Mouse (Mus musculus): ENCODE measurements at regions not wholly inside any gene's neighbourhood (a gene's known extent, or its start where the extent isn't known, plus 50 kb on each side); places are given as distances from the start of the nearest gene placed in this dataset.

DNA sequence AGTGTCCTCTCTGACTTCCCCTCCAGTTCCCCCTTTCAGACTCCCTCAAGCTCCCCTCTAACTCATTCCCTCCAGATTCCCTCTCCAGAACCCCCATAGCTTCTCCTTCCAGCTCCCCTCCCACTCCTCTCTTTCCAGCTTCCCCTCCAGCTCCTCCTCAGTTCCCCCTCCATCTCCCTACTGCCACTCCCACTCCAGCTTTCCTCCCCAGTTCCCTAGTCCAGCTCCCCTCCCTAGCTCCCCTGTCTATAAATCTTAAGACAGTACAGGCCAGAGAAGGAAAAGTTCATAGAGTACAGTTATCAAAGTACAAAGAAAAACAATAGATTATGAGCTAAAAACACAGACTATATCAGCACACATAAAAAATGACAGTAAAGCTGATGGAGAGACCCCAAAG, 173.6 kb upstream of the Dcbld2 start:
- H3K27me3 ChIP-seq (replicated peaks; ENCODE audit: low read depth, poor library complexity, severe bottlenecking), result no peaks in the 10 kb centered on the region
- no peak overlapping the region for H3K27ac ChIP-seq (replicated peaks)
- no peak for DNase-seq (ENCODE audit: low spot score)
- H3K4me3 ChIP-seq, result no peak overlapping the region
- no peaks in the 10 kb centered on the region for H3K9me3 ChIP-seq
- H3K4me1 ChIP-seq, result no peaks in the 10 kb centered on the region
- H3K36me3 ChIP-seq (replicated peaks), result no peaks in the 10 kb centered on the region

DNA sequence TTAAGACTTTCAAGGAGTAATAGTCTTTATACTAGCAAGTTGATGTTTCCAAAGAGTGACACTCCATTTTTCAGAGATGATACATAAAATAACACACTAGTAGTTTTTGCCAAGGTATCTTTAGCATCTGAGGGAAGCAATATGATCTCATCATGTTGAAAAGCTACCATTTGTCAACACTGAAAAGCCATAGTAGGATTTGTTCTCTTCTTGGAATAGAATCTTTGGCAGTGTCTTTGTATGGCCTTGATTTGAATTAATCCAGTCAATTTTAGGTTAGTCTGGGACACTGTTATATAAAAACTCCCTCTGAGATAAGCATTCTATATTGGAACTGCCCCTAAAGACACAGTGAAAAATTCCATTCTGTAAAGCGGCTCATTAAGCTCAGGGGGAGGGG, 171.4 kb upstream of the Dcbld2 start:
- no peak overlapping the region for H3K4me3 ChIP-seq
- H3K36me3 ChIP-seq (replicated peaks), result no peaks in the 10 kb centered on the region
- H3K27me3 ChIP-seq (replicated peaks; ENCODE audit: low read depth, poor library complexity, severe bottlenecking), result no peaks in the 10 kb centered on the region
- H3K4me1 ChIP-seq, result no peaks in the 10 kb centered on the region
- no peak for DNase-seq (ENCODE audit: low spot score)
- H3K27ac ChIP-seq (replicated peaks), result no peak overlapping the region
- no peaks in the 10 kb centered on the region for H3K9me3 ChIP-seq
- WGBS, result 82% methylated on average over 1 of the region's 1 CpGs

DNA sequence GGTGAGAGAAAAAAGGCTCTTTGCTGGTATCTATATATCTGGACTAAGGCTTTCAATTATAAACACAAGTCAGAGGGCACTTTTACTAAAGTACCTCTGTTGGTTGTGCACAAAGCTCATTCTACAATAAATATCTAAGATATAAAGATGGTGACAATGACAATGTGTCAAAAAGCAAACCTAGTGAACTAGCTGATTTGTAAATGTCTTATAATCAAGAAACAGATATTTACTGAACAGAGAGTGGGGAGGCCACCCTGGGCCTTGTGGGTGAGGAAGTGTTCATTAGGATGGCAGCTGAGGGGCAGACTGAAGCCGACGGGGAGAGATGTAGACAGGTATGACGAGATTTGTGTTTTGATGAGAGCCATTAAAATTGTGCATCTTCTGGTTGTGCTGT, 132.0 kb upstream of the Dcbld2 start:
- Histone ChIP-seq H3K9me3 (no peaks in the 10 kb centered on the region), H3K4me3 (no peak overlapping the region), H3K27me3 (replicated peaks; ENCODE audit: low read depth, poor library complexity, severe bottlenecking) (no peaks in the 10 kb centered on the region), H3K36me3 (replicated peaks) (no peaks in the 10 kb centered on the region), H3K4me1 (no peaks in the 10 kb centered on the region), H3K27ac (replicated peaks) (no peak overlapping the region)
- WGBS, result 92% methylated on average over 3 of the region's 3 CpGs
- no peak for DNase-seq (ENCODE audit: low spot score)

DNA sequence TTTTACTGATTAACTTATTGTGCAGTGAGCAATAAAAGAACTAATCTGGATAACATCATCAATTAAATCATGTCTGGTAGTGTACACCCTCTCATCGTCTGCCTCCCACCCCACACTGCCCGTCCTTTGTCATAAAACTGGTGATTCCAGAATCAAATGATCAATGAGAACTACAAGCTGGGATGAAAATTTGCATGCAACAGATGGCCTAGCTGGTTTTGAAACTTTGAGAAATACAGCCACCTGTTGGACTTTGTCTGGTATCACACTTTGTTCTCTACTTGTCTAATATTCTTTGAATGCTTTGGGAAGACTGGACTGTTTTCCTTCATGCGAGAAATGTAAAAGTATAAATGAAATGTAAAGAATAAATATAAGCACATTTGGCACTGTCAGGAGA, 126.8 kb upstream of the Dcbld2 start:
- H3K4me3 ChIP-seq, result no peak overlapping the region
- no peaks in the 10 kb centered on the region for H3K9me3 ChIP-seq
- H3K27ac ChIP-seq (replicated peaks), result no peak overlapping the region
- whole genome bisulfite sequencing, result 65% methylated on average over 3 of the region's 3 CpGs
- no peaks in the 10 kb centered on the region for H3K4me1 ChIP-seq
- H3K36me3 ChIP-seq (replicated peaks), result no peaks in the 10 kb centered on the region
- DNase-seq (ENCODE audit: low spot score), result no peak
- H3K27me3 ChIP-seq (replicated peaks; ENCODE audit: low read depth, poor library complexity, severe bottlenecking), result no peaks in the 10 kb centered on the region

DNA sequence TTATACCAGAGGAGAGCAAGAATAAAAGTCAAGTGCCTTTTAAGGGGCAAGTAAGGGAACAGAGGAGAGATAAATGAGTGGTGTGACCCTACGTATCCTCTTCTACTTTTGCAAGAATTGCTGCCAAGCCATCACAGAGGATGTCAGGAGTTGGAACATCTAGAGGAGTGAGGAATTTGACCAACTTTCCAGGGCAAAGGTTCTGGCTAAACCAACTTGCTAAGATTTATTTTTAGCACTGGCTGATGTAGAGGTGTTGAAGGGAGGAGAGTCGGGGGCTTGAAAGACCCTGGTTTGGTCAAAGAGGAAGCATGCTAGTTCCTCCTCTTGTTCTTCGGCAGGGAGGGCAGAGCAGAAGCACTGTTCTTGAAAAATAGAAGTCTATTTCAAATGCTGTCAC, 113.8 kb upstream of the Dcbld2 start:
- DNase-seq (ENCODE audit: low spot score), result no peak
- 85% methylated on average over 3 of the region's 3 CpGs for WGBS
- H3K9me3 ChIP-seq, result no peaks in the 10 kb centered on the region
- H3K27ac ChIP-seq (replicated peaks), result no peak overlapping the region
- no peak overlapping the region for H3K4me3 ChIP-seq
- no peaks in the 10 kb centered on the region for H3K36me3 ChIP-seq (replicated peaks)
- no peaks in the 10 kb centered on the region for H3K4me1 ChIP-seq
- no peaks in the 10 kb centered on the region for H3K27me3 ChIP-seq (replicated peaks; ENCODE audit: low read depth, poor library complexity, severe bottlenecking)

DNA sequence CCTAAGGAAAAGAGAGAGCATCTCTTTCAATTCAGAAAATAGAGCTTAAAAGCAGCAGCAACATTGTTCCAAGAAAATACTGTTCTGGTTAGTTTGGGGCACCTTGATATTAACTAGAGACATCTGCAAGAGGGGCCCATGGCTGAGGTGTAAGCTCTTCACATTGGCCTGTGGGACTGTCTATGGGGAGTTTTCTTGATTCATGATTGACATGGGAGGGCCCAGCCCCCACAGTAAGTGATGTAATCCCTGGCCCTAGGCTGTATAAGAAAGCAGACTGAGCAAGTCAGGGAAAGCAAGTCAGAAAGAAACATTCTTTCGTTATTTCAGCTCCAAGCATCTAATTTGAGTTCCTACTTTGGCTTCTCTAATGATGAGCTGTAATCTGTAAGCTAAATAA, 113.1 kb upstream of the Dcbld2 start:
- WGBS, result 69% methylated on average over 1 of the region's 1 CpGs
- Histone ChIP-seq H3K4me1 (0 out of 2 replicates have a peak, but pooled peaks cover 3% of the 10 kb centered on the region), H3K27me3 (replicated peaks; ENCODE audit: low read depth, poor library complexity, severe bottlenecking) (no peaks in the 10 kb centered on the region), H3K27ac (replicated peaks) (no peak overlapping the region), H3K36me3 (replicated peaks) (no peaks in the 10 kb centered on the region), H3K9me3 (no peaks in the 10 kb centered on the region), H3K4me3 (no peak overlapping the region)
- DNase-seq (ENCODE audit: low spot score), result no peak

DNA sequence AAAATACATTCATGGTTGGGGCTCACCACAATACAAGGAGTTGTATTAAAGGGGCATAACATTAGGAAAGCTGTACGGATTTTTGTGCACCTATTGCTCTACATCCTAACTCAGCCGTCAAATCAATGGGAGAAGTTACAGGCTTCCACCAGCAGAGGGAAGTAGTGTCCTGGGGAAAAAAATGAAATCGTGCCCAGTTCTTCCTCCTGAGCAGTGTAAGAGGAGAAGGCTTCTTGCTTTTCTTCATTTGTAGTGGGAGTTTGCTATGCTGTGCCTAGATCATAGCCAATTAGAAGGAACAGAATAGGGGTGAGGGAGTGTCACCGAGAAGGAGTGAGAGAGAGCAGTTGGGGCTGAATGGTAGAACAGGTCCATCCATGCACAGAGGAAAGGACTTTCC, 108.7 kb upstream of the Dcbld2 start:
- peaks cover 11% of the 10 kb centered on the region for H3K4me1 ChIP-seq
- no peaks in the 10 kb centered on the region for H3K9me3 ChIP-seq
- H3K4me3 ChIP-seq, result no peak overlapping the region
- WGBS, result 19% methylated on average over 4 of the region's 4 CpGs
- no peaks in the 10 kb centered on the region for H3K36me3 ChIP-seq (replicated peaks)
- no peaks in the 10 kb centered on the region for H3K27me3 ChIP-seq (replicated peaks; ENCODE audit: low read depth, poor library complexity, severe bottlenecking)
- H3K27ac ChIP-seq (replicated peaks), result no peak overlapping the region
- peak; percentile 62 for DNase-seq (ENCODE audit: low spot score)

DNA sequence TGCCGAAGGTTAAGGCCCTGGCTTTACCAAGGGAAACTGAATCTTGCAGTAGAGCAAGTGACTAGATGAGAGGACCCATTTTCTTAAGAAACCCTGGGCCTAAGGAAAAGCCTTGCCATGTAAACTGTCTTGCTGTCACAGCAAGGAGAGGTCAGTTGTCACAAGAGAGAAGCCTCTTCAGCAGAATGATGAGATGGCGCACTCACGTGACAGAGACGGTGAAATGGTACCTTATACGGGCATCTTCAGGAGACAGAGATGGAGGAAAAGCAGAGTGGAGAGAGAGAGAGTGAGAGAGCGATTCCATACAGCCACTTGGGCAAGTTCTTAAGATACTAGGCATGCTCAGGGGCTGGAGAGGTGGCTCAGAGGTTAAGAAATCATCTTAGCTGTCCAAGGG, 108.1 kb upstream of the Dcbld2 start:
- H3K4me1 ChIP-seq, result peaks cover 11% of the 10 kb centered on the region
- H3K27ac ChIP-seq (replicated peaks), result no peak overlapping the region
- H3K9me3 ChIP-seq, result no peaks in the 10 kb centered on the region
- DNase-seq (ENCODE audit: low spot score), result no peak
- WGBS, result 93% methylated on average over 6 of the region's 6 CpGs
- no peaks in the 10 kb centered on the region for H3K36me3 ChIP-seq (replicated peaks)
- no peak overlapping the region for H3K4me3 ChIP-seq
- no peaks in the 10 kb centered on the region for H3K27me3 ChIP-seq (replicated peaks; ENCODE audit: low read depth, poor library complexity, severe bottlenecking)

DNA sequence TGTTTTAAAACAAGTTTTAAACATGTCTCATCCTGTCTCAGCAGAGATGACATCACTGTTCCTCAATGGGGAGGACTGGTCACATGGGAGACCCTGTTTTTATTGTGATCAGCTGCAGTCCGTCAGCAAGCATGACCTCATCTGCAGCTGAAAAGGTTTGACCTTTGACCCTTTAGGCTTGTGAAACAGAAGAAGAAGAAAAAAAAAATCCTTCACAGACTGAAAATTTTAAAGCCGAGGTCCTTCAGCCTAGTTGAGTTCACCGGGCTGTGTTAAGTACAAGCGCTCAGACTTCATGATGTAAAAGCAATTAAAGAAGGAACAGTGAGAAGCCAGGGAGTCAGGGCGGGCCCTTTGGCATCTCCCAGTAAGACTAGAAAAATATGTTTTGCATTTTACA, 104.7 kb upstream of the Dcbld2 start:
- Histone ChIP-seq H3K36me3 (replicated peaks) (no peaks in the 10 kb centered on the region), H3K27me3 (replicated peaks; ENCODE audit: low read depth, poor library complexity, severe bottlenecking) (no peaks in the 10 kb centered on the region), H3K4me3 (no peak overlapping the region), H3K27ac (replicated peaks) (no peak overlapping the region), H3K9me3 (no peaks in the 10 kb centered on the region), H3K4me1 (peaks cover 11% of the 10 kb centered on the region)
- peak; percentile 50 for DNase-seq (ENCODE audit: low spot score)
- 33% methylated on average over 5 of the region's 5 CpGs for WGBS

DNA sequence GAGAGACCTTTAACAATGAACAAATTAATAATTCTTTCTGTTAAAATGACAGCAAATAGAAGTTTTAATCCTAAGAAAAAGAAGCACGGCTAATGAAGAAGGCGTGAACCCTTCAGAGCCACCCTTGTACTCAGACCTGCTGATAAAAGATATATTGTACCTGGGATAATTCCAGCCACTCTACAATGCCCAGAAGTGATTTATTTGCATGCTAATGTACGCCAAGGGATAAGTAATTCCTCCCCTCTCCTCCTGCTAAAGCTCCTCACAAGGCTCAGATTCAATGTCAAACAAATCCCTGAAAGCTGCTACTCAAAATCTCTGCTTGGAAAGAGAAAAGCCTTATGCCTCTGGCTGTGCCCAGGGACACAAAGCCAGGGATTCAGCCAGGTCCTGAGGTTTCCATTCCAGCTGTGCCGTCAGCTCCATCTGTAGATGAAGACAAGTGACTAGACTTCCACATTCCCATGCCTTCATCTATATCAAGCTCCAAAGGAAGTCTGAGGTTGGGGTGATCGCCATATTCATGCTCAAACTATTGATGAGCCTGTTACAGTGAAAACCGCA, 91.3 kb upstream of the Dcbld2 start:
- Histone ChIP-seq H3K4me1 (no peaks in the 10 kb centered on the region), H3K4me3 (no peak overlapping the region), H3K27me3 (replicated peaks; ENCODE audit: low read depth, poor library complexity, severe bottlenecking) (no peaks in the 10 kb centered on the region), H3K27ac (replicated peaks) (no peak overlapping the region), H3K9me3 (no peaks in the 10 kb centered on the region), H3K36me3 (replicated peaks) (no peaks in the 10 kb centered on the region)
- WGBS, result 73% methylated on average over 6 of the region's 6 CpGs
- DNase-seq (ENCODE audit: low spot score), result no peak

DNA sequence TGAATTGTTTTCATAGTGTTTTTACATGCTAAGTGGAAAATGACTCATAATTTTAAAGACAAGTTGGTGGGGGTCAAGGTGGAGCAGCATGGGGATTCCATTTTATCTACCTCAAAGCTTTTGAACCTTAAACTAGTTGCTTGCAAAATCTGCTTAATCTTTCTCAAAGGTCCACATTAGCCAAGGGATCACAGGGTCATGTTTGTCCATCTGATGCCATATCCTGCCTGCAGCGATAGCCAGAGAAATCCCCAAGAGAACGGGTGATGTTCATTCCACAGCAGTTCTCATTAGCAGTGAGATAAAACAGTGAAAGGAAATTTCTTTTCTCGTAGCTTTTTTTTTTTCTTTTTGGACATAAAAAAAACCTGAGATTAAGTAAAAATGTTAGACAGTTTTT, 77.2 kb upstream of the Dcbld2 start:
- H3K9me3 ChIP-seq, result no peaks in the 10 kb centered on the region
- no peak overlapping the region for H3K27ac ChIP-seq (replicated peaks)
- H3K27me3 ChIP-seq (replicated peaks; ENCODE audit: low read depth, poor library complexity, severe bottlenecking), result no peaks in the 10 kb centered on the region
- DNase-seq (ENCODE audit: low spot score), result no peak
- H3K36me3 ChIP-seq (replicated peaks), result no peaks in the 10 kb centered on the region
- no peak overlapping the region for H3K4me3 ChIP-seq
- 53% methylated on average over 3 of the region's 3 CpGs for WGBS
- no peaks in the 10 kb centered on the region for H3K4me1 ChIP-seq

DNA sequence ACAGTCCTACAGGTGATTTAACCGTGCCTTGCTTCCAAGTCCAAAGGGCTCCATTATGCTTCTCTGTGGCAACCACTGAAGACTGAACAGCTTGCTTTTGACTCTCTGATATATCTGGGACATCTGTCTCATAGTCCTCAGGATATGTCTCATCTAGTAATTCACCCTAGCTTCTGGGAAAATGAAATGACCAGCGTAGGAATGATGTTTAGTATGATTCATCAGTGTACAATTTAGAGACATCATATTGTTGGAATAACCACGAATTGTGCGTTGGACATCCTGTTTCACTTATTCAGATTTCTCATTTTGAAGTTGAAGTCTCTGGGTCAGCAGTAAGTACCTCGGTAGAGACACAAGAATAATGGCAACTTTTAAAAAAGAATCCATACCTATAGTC, 64.3 kb upstream of the Dcbld2 start:
- WGBS, result 91% methylated on average over 5 of the region's 5 CpGs
- no peak for DNase-seq (ENCODE audit: low spot score)
- Histone ChIP-seq H3K27ac (replicated peaks) (no peak overlapping the region), H3K36me3 (replicated peaks) (no peaks in the 10 kb centered on the region), H3K4me1 (peaks cover 6% of the 10 kb centered on the region), H3K4me3 (no peak overlapping the region), H3K27me3 (replicated peaks; ENCODE audit: low read depth, poor library complexity, severe bottlenecking) (no peaks in the 10 kb centered on the region), H3K9me3 (no peaks in the 10 kb centered on the region)

DNA sequence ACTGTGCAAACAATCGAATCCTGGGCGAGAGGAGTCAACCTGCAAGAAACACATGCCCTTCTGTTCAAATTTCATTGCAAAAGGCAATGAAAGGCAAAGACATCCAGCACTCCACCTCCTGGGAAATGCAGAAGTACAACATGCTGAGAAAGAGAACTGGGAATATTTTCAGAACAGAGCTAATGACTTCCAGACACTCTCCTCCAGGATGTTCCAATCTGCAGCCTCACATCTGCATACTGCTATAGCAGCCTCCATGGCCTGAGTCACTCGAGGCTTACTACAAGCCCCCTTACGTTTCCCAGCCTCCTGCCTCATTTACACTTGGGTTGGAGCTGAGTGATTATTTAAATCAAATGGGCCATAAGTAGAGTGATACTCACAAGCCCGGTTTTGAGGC, 58.9 kb upstream of the Dcbld2 start:
- Histone ChIP-seq H3K4me1 (peaks cover 22% of the 10 kb centered on the region), H3K36me3 (replicated peaks) (no peaks in the 10 kb centered on the region), H3K9me3 (no peaks in the 10 kb centered on the region), H3K27ac (replicated peaks) (peak overlapping the region; percentile 69), H3K4me3 (no peak overlapping the region), H3K27me3 (replicated peaks; ENCODE audit: low read depth, poor library complexity, severe bottlenecking) (no peaks in the 10 kb centered on the region)
- peak; percentile 54 for DNase-seq (ENCODE audit: low spot score)
- 29% methylated on average over 5 of the region's 5 CpGs for WGBS

DNA sequence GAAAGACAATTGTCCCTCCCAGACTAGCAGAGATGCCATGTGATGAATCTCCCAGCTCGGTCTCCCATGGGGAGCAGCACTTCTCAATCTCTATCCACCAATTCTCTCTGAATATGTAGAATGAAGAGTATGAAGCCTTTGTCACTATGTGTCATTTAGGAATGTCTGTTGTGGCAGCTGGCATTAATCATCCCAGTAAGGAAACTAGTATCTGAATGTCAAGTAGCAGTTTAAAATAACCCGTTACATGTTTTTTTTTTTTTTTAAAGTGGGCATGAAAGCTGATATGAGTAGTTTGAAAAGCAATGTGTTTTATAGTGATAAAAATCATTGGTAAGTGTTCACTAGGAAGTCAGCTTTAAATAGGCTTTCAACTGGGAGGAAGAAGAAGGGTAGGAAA, 58.4 kb upstream of the Dcbld2 start:
- Histone ChIP-seq H3K9me3 (no peaks in the 10 kb centered on the region), H3K4me1 (peaks cover 22% of the 10 kb centered on the region), H3K36me3 (replicated peaks) (no peaks in the 10 kb centered on the region), H3K27me3 (replicated peaks; ENCODE audit: low read depth, poor library complexity, severe bottlenecking) (no peaks in the 10 kb centered on the region), H3K4me3 (no peak overlapping the region), H3K27ac (replicated peaks) (peak overlapping the region; percentile 69)
- no peak for DNase-seq (ENCODE audit: low spot score)
- 42% methylated on average over 2 of the region's 2 CpGs for WGBS
